Mouse (Mus musculus) kidney, embryonic 16.5 days (tissue): Measurements from ENCODE around the gene Filip1l. TPM values are rescaled to one million over a fixed set of nuclear protein-coding genes. Genes with fewer than 3 reads are reported as not detected.

Source experiments
- polyA plus RNA-seq: library from polyadenylated mRNA; unstranded; fragments of >200 nt; fragmentation: Nextera tagmentation; extraction: Ambion mirVana; gene quantifications from 2 replicates; pipeline ENCODE4 v1.2.1, GENCODE M21; 2015

Filip1l gene
- polyA plus RNA-seq, 1 experiment from 2014 or later, result 27.7 TPM

Other genes starting within 250 kb of the Filip1l start
- 39.2 and 44.4 TPM in 2 replicates for gene Tomm70a, start 231.4 kb upstream of the Filip1l start, polyA plus RNA-seq
- 110 and 115 TPM in 2 replicates for gene Nit2, start 185.8 kb upstream of the Filip1l start, polyA plus RNA-seq
- gene Tbc1d23, start 121.6 kb upstream of the Filip1l start, polyA plus RNA-seq, result 25.4 and 26.9 TPM in 2 replicates
- 0.13 TPM in 1 of 2 replicates, not detected in the other for gene Tmem30c, start 60.2 kb upstream of the Filip1l start, polyA plus RNA-seq